8 mouse cellular contexts compared by ENCODE assay signal in genomic region chr19:29047334-29048170, GRCm38 (mm10). TPM values are rescaled to one million over a fixed set of nuclear protein-coding genes. Genes with fewer than 3 reads are reported as not detected.
DNase-seq lines count a peak whose midpoint lies in the region; ATAC-seq and TF ChIP-seq lines count a peak whose summit lies in the region.

Ak3 (minus strand) TSS chr19:29047961.

- H3K36me3 ChIP-seq in C2C12 (ENCODE audit: control insufficient read depth, insufficient read depth) = no peaks in the 10 kb centered on the region
- H3K36me3 ChIP-seq in erythroblast, embryonic 14.5 days (ENCODE audit: control insufficient read depth) = no peaks in the 10 kb centered on the region; the same call in none of the 2 replicates
- no peaks in the 10 kb centered on the region for H3K36me3 ChIP-seq in heart, embryonic 11.5 days (ENCODE audit: control insufficient read depth, insufficient read depth, low read length)
- 0 out of 2 replicates have a peak, but pooled peaks cover 3% of the 10 kb centered on the region for H3K36me3 ChIP-seq in kidney, embryonic 15.5 days
- H3K36me3 ChIP-seq in midbrain, postnatal 0 days (ENCODE audit: insufficient read depth, low read length) = no peaks in the 10 kb centered on the region

- ATAC-seq in heart, embryonic 11.5 days (replicated peaks; ENCODE audit: insufficient number of reproducible peaks, low FRiP score, low TSS enrichment) = peak; percentile 89
- peak; percentile 92 for ATAC-seq in kidney, embryonic 15.5 days (replicated peaks; ENCODE audit: low FRiP score)
- ATAC-seq in midbrain, postnatal 0 days (ENCODE audit: low FRiP score) = peak; percentile 89

- WGBS in heart, embryonic 11.5 days (ENCODE audit: insufficient replicate concordance) = under 1% methylated on average over 66 of the region's 68 CpGs
- under 1% methylated on average over 68 of the region's 68 CpGs for WGBS in kidney, embryonic 15.5 days
- WGBS in midbrain, postnatal 0 days = under 1% methylated on average over 66 of the region's 68 CpGs

- H3K79me2 ChIP-seq in C2C12 (ENCODE audit: control insufficient read depth, insufficient read depth) = peaks cover 26% of the 10 kb centered on the region

- peak within 1 kb of the TSS; percentile 94 for H3ac ChIP-seq in C2C12 (ENCODE audit: control insufficient read depth, insufficient read length, low read depth)

- no peaks in the 10 kb centered on the region for H3K27me3 ChIP-seq in C2C12 (ENCODE audit: control insufficient read depth, insufficient read depth, insufficient read length)
- H3K27me3 ChIP-seq in erythroblast, embryonic 14.5 days (ENCODE audit: control insufficient read depth) = no peaks in the 10 kb centered on the region
- H3K27me3 ChIP-seq in heart, embryonic 11.5 days (ENCODE audit: control insufficient read depth, insufficient read depth, low read length) = no peaks in the 10 kb centered on the region
- no peaks in the 10 kb centered on the region for H3K27me3 ChIP-seq in kidney, embryonic 15.5 days
- no peaks in the 10 kb centered on the region for H3K27me3 ChIP-seq in midbrain, postnatal 0 days (ENCODE audit: insufficient read depth, low read length)

- H3K9me3 ChIP-seq in erythroblast, embryonic 14.5 days (ENCODE audit: control insufficient read depth, low read length) = no peaks in the 10 kb centered on the region
- H3K9me3 ChIP-seq in heart, embryonic 11.5 days (replicated peaks; ENCODE audit: control insufficient read depth, low read length) = no peaks in the 10 kb centered on the region
- no peaks in the 10 kb centered on the region for H3K9me3 ChIP-seq in kidney, embryonic 15.5 days (replicated peaks)
- H3K9me3 ChIP-seq in midbrain, postnatal 0 days (ENCODE audit: low read length) = no peaks in the 10 kb centered on the region

- H3K4me3 ChIP-seq in C2C12 (ENCODE audit: insufficient read depth, poor library complexity, severe bottlenecking) = peak within 1 kb of the TSS; percentile 56
- H3K4me3 ChIP-seq in erythroblast, embryonic 14.5 days (replicated peaks) = peak within 1 kb of the TSS; percentile 86
- peak within 1 kb of the TSS; percentile 76 for H3K4me3 ChIP-seq in heart, embryonic 11.5 days (ENCODE audit: low read depth, low read length)
- peak within 1 kb of the TSS; percentile 92 for H3K4me3 ChIP-seq in kidney, embryonic 15.5 days (replicated peaks)
- peak within 1 kb of the TSS; percentile 81 for H3K4me3 ChIP-seq in midbrain, postnatal 0 days (ENCODE audit: low read depth, low read length)

- peak within 1 kb of the TSS; percentile 94 for H3K27ac ChIP-seq in heart, embryonic 11.5 days (ENCODE audit: low read depth, low read length)
- peak within 1 kb of the TSS; percentile 94 for H3K27ac ChIP-seq in kidney, embryonic 15.5 days
- peak within 1 kb of the TSS; percentile 78 for H3K27ac ChIP-seq in midbrain, postnatal 0 days (ENCODE audit: low read depth, low read length)

- H3K4me2 ChIP-seq in heart, embryonic 11.5 days = peak within 1 kb of the TSS; percentile 70
- peak within 1 kb of the TSS; percentile 76 for H3K4me2 ChIP-seq in kidney, embryonic 15.5 days
- peak within 1 kb of the TSS; percentile 80 for H3K4me2 ChIP-seq in midbrain, postnatal 0 days (ENCODE audit: low read depth, low read length, poor library complexity, severe bottlenecking)

- peak within 1 kb of the TSS; percentile 92 for H3K9ac ChIP-seq in heart, embryonic 11.5 days (ENCODE audit: low read depth, low read length)
- H3K9ac ChIP-seq in kidney, embryonic 15.5 days = peak within 1 kb of the TSS; percentile 93
- H3K9ac ChIP-seq in midbrain, postnatal 0 days (replicated peaks; ENCODE audit: low read length, poor library complexity, severe bottlenecking) = peak within 1 kb of the TSS; percentile 90

- no peaks in the 10 kb centered on the region for H3K79me3 ChIP-seq in C2C12 (ENCODE audit: low read depth)

- TF ChIP-seq CTCF in C2C12 (IDR thresholded peaks at IDR 0.05; ENCODE audit: control insufficient read depth, insufficient read depth, insufficient read length) = peak; percentile 43
- TF ChIP-seq CTCF in midbrain, postnatal 0 days (IDR thresholded peaks at IDR 0.05) = peak; percentile 53

- H3K4me1 ChIP-seq in erythroblast, embryonic 14.5 days (ENCODE audit: control insufficient read depth) = peaks cover 44% of the 10 kb centered on the region
- peaks cover 12% of the 10 kb centered on the region for H3K4me1 ChIP-seq in heart, embryonic 11.5 days (ENCODE audit: control insufficient read depth, insufficient read depth, low read length)
- peaks cover 18% of the 10 kb centered on the region for H3K4me1 ChIP-seq in kidney, embryonic 15.5 days
- no peaks in the 10 kb centered on the region; the same call in 1 of the 2 replicates for H3K4me1 ChIP-seq in midbrain, postnatal 0 days (ENCODE audit: insufficient read depth, low read length)

- DNase-seq in brain, adult 2 months (ENCODE audit: low read depth, low spot score) = peak; percentile 87
- peak; percentile 83 for DNase-seq in liver
- peak; percentile 71 for DNase-seq in midbrain, postnatal 0 days (ENCODE audit: low spot score)
- peak; percentile 55 to 68 for DNase-seq in spleen, postnatal 14 days (ENCODE audit: low spot score in 2 of 2)

TF ChIP-seq in C2C12, 6 proteins besides CTCF, POLR2A, EP300 and RAD21:
- TF ChIP-seq MYOD1 (IDR thresholded peaks at IDR 0.05; ENCODE audit: control insufficient read depth, insufficient read length, low read depth) (peak; percentile 27), MYOG (IDR thresholded peaks at IDR 0.05; ENCODE audit: control insufficient read depth, extremely low read depth, insufficient read length) (no peak)
TF ChIP-seq in C2C12: peak in this region for 1.

RNA-seq across cellular contexts. Expression of gene Ak3, which starts in this region (rescaled TPM):
- 22.1 TPM for polyA plus RNA-seq in C2C12 (2012; fragmentation: generic; extraction: Trizol)
- polyA plus RNA-seq in erythroblast, embryonic 14.5 days (2012) = 0.16 and 0.30 TPM in 2 replicates
- polyA plus RNA-seq in heart, embryonic 11.5 days (2014; fragmentation: Nextera tagmentation; extraction: Ambion mirVana) = 72.5 and 74.4 TPM in 2 replicates
- 89.0 and 89.6 TPM in 2 replicates for polyA plus RNA-seq in kidney, embryonic 15.5 days (2015; fragmentation: Nextera tagmentation; extraction: Ambion mirVana)
- total RNA-seq in midbrain, postnatal 0 days (2014; rRNA removed) = 75.4 and 99.4 TPM in 2 replicates
- 69.0 and 74.6 TPM in 2 replicates for polyA plus RNA-seq in midbrain, postnatal 0 days (2015; fragmentation: Nextera tagmentation; extraction: Ambion mirVana)

Comparison
In these comparisons a context has a peak if more than half of its experiments do, and no peak if none do; other contexts are left out.
1. Peak in every context shown above with its lines: DNase-seq, ATAC-seq, H3K4me3 ChIP-seq and H3K27ac ChIP-seq.
2. RNA of gene Ak3 (polyA plus RNA-seq): 89.0 to 89.6 TPM in kidney, embryonic 15.5 days, 72.5 to 74.4 TPM in heart, embryonic 11.5 days, 69.0 to 74.6 TPM in midbrain, postnatal 0 days and 22.1 TPM in C2C12 (single experiment); 0.16 to 0.30 TPM in erythroblast, embryonic 14.5 days; every median in the first group is over 10 times any median in the second.